Mouse (Mus musculus) neutrophil, adult 5-6 weeks (primary cell): ENCODE results near the gene Atad3a. TPM values are rescaled to one million over a fixed set of nuclear protein-coding genes. Genes with fewer than 3 reads are reported as not detected.

Experiments used
- ATAC-seq: fragments of 151-379, 151-347 bp; 2 replicates; pipeline ENCODE4 v1.8.0; 2017; ENCODE audit warnings: mild to moderate bottlenecking, moderate TSS enrichment; ENCODE audit not compliant: insufficient number of reproducible peaks, poor library complexity, low FRiP score, severe bottlenecking; ENCODE audit errors: extremely low read depth
- total RNA-seq: library from RNA; stranded (forward); fragments of 200-1000 nt; gene quantifications from 2 replicates; pipeline ENCODE4 v1.2.3, GENCODE M21; 2017

Atad3a gene
- total RNA-seq, 1 experiment from 2014 or later: 55.2 TPM

DNA sequence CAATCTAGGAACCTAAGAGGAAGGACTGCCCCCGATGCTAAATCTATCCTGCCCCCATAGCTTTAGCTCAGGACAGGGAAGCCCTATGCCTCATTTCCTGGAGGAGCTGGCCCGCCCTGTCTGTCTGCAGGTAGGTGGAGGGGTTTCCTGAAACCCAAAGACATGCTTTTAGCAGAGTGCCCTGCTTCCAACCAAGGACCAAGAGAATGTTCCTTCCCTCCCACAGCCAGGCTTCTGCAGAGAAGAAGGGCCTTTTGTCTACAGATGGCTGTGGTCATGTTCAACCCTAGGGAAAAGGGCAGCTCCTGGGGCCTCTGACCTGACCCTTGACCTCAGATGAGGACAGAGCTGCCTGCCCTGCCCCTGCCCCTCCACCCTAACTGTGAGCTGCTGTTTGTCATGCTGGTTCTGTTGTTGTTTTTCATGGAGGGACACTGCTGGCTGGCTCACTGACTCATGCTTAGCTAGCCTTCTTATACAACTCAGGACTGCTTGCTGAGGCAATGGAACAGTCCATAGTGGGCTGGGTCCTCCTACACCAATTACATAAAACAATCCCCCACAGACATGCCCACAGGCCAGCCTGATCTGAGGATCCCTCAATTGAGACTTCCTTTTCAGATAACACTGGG lies 15.9 kb upstream of the Atad3a start:
- ATAC-seq: no peak

DNA sequence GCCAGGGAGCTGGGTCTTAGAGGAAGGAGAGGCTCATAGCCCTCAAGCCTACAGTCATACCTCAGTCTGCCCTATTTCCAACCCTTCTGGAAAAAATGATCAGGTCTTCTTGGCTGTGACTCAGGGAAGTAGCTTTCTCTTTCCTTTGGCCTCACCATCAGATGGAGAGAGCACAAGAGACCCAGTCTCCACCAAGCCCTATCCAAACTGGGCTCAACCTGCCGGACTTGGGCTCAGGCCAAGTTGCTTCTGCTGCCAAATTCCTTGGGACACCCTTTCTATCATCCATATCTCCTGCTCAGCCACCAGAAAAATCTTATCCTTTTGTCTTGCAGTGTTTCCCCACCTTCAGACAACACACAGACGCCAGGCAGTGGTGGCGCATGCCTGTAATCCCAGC lies 15.0 kb upstream of the Atad3a start:
- no peak for ATAC-seq

DNA sequence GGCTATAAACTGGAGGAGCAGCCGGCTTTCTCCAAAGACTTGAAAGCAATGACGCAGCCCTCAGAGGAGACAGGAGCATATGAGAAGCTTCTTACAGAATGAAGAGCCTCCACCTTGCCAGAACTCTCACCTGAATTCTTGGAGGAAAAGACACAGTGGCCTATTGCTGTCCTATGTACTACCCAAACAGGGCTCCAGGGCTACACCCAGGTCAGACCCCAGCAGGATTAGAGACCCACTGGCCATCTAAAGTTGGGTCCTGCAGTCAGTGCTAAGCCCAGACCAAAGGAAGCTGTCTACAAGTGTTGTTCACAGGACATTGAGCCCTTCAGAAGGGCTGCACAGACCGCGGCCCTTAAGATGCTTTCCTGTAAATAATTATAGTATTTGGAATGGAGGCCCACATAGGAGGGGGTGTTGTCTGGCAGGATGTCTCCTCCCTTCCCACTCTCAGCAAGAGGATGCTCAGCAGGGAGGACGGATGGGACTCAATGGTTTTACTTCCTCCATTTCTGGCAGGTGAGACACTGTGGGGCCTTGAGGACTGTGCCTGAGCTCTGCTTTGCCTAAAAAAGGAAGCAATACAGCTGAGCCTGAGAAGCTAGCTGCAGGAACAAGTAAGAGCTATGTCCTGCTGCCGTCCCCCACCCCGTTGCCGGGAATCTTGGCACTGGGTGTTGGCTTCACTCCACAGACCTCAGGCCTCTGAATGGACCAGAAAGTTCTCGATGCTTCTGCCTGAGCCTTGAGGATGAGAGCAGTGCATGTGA lies 14.3 kb upstream of the Atad3a start:
- peak; percentile 33; the same call in 1 of the 2 replicates for ATAC-seq

DNA sequence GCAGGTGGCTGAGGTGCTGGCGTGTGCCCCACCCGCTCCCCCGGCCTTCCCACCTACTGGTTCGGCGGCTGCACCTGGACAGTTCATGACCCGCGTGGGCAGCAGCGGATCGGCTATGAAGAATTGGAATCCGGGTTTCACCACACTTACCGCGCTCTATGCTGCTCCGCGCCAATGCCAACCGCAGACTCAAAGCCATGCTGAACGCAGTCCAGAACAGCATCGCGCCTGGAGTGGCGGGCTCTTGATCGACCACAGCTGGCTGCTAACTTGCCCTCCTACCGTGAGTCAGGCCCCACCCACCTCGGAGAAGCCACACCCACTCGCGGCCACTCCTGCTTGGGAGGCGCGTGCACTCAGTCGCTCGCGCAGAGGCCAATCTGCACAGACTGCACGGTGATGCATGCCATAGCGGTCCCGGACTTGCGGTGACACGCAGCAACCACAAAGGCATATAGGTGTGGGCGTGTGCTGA lies 13.4 kb upstream of the Atad3a start, which contains the start of gene Vwa1:
Vwa1 (minus strand) TSS at position 419 of the 475 bp plus-strand sequence.
- ATAC-seq: peak; percentile 59; the same call in 1 of the 2 replicates

DNA sequence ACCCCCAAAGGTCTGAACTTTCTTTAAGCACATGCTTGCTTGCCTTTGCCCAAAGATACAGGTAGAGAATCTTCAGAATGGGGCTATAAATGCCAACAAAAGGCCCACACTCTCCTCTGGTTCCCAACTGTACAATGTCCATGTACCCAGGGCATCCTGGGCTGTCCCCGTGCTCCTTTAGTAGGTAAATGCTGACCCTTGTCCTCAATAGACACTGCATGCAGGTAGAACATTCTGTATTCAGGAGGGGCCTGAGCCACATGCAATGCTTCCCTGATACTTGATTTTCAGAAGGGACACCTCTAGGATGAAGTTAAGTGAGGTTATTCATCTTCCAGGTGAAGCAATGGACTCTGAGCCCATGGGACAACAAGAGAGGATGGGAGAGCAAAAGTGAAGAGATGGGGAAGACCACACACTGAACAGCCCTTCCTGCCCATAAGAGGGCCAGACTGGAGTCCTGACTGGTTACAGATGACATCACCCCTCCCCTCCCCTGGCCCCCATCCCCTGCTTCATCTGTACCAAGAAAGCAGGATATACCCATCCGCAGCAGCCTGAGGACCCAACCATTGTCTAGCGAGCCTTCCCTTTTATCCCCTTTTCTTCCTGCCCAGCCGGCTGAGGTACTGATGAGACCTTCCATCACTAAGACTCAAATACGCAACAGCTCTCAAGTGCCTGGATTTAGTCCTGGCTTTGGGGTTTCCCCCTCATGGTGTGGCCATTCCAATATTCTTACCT lies 12.6 kb upstream of the Atad3a start:
- no peak for ATAC-seq

DNA sequence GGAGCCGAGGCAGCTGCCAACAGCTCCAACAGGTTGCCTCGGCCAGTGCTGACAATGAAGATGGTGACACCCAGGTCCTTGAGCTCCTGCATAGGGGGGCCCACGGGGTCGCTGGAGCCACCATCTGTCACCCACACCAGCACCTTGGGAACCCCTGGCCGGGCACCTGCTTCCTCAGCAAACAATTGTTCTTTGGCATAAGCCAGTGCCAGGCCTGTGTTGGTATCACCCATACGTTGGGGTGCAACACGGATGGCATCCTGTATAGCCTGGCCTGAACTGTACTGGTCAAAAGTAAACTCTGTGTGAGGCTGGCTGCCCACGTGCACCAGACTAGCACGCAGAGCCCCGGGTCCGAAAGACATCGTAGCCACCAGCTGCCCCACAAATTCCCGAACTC lies 11.9 kb upstream of the Atad3a start:
- no peak for ATAC-seq

DNA sequence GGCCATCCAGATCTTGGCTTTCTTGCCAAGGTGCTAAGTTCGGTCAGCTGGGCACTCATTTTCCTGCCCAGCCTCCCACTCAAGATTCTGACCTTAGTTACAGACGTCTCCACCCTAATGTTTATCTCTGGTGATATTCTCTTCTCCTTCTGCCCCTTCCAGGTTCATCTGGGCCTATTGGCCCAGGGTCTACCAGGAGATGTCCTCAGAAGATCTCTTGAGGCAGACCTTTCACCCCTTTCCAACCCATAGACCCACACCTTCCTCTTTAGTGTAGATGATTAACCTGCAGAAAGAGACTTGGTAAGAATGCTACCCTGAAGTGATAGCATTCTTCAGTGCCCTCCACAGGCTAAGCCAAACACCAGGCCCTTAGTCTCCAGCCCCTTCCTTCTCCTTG lies 10.8 kb upstream of the Atad3a start:
- no peak for ATAC-seq

DNA sequence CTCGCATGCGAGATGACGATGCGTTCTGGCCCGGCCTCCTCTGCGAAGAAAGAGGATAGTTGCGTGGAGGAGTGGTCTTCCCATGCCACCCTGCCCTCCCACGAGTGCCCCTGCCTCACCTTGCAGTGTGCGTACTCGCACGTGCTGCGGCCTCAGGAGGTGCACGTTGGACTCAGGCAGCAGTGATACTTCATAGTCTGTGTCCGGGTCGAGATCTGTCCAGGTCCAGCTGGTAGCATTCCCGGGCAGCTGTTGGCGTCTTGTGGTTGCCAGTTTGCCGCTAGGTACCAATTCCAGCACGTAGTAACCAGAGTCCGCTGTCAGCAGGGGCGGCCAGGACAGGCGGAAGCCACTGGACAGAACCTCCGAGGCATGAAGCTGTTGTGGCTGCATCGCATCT lies 9.7 kb upstream of the Atad3a start:
- ATAC-seq: no peak

DNA sequence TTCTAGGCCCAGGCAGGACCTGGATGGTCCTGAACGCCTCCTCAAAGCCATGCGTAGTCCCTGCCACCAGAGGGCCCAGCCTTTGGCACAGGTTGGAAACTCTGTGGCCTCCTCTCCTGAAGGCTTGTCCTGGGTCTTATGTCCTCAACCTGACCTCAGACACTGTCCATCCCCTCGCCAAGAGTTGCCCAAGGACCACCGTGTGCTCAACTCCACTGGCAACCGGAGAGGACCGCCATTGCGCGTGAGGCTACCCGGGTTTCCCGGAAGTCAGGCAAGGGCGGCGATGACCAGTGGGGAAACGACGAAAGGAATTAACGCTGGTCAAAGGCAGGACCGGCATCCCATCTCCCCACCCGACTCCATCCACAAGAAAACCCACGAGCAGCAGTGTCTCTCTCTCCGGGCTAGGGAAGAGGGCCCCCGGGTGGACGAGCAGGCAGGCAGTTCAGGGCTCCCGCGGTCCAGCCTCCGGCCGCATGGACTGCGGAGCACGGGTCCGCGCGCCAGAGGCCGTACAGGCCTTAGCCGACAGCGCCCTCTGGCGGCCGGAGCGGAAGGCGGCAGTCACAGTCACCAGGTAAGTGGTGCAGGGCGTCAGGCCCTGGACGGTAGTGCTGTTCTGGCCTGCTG lies 9.1 kb upstream of the Atad3a start:
- peak; percentile 71 for ATAC-seq

DNA sequence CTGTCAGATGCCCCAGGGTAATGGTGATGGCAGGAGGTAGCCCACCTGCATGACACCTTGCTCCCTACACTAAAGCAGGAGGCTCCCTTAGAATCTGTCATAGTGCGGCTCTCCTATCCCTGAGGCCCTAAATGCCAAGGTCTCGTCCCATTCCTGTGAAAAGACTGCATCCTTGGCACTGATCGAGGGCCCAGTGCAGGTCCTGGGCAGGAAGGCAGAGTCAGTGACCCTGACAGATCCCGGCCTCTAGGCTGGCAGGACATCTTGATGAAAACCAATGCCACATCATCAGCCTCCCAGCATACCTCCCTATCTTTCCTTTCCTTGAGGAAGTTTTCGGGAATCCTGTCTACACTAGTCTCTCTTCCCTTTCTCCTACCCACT lies 8.6 kb upstream of the Atad3a start:
- no peak for ATAC-seq

DNA sequence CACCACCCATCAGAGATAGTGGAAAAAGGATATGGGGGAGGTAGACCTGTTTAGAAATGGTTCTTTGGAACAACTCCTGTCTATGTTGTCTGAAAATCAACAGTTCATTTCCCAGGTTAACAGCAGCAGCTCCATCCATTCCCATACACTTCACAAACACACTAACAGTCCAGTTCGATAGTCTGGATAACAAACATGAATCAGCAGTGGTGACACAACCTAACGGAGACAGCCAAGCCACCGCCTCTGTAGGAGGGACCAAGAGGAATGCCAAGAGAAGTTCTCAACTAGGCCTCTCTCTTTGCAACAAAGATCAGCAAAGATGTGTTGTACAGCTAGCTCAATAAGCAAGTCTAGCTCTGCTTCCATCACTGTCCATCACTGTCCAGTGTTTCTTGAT lies 1.5 kb upstream of the Atad3a start:
- ATAC-seq: no peak

DNA sequence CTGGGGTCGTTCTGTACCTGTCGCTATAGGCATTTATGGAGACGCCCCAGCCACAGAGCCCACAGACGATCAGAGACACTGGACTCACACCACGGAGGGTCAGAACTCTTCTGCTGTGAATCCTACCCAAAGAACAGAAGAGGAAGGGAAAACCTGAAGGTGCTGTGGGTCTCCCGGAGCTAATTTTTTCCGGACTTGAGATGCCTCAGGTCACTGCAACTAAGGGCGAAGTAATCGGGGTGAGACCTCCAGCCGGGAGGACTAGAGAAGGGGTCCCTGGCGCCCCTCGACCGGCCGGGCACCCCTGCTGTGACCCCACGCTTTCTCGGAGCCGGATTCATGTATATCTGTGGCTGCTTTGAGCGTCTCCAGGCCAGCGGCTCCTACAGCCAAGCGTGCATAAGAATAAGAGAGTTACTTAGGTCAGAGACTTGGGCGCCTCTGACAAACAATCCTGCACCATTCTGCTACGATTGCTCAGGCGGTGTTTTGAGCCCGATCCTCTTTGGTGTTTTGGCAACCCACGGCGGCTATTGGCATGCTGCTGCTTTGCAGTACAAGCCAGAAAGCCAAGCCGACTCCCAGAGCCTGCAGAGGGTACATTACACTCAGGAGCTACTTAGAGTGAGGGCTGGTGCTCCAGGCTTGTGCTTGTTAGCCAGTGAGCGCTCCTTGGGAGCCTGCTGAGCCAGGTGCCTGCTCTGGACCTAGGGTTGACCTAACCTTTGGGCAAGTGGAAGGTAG lies 635 bp upstream of the Atad3a start:
- no peak for ATAC-seq

DNA sequence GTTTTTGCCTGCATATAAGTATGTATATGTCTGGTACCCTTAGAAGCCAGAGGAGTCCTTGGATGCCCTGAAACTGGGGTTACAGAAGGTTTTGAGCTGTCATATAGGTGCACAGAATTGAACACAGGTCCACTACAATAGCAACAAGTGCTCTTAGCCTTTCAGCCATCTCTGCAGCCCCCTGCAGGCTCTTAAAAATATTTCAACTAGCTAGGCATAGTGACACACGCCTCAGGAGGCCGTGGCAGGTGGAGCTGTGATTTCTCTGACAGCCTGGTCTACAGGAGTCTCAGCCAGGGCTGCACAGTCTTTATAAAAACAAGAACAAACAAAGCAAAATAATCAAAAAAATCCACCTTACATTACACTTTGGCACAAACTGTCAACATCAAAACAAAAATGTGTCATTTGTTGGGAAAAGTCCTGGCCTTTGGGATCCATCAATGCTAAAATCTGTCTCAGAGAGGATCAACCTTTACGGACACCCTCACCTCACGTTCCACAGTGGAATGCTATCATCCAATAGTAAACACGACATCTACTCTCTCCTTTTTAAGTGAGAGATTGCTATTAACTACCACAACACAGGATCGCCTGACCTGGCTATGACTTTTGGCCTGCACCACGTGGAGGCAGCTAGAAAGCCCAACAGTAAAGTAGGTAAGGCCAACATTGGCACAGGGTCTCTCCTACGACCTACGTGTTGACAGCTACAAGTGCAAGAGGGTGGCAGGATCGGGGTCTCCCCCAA lies 856 bp downstream of the Atad3a start:
- ATAC-seq: 0 out of 2 replicates have a peak, but pooled peaks have one; percentile 25

DNA sequence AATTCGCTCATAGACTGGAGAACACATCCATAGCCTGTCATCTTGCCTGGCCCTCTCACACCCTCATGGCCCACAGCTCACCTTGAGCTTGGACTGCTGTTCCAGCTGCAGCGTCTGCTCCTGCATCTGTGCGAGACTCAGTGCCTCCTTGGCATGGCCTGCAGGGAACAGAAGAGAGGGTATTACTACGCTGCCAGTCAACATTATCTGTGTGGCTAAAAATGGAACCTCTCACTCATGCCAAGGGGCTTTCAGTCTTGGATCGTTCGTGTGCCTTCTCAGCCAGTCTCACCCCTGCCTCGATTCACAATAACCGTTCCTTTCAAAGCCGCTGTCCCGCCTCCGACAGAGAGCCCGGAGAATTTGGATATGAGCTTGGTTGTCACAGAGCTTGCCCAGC lies 3.9 kb downstream of the Atad3a start:
- ATAC-seq: no peak

DNA sequence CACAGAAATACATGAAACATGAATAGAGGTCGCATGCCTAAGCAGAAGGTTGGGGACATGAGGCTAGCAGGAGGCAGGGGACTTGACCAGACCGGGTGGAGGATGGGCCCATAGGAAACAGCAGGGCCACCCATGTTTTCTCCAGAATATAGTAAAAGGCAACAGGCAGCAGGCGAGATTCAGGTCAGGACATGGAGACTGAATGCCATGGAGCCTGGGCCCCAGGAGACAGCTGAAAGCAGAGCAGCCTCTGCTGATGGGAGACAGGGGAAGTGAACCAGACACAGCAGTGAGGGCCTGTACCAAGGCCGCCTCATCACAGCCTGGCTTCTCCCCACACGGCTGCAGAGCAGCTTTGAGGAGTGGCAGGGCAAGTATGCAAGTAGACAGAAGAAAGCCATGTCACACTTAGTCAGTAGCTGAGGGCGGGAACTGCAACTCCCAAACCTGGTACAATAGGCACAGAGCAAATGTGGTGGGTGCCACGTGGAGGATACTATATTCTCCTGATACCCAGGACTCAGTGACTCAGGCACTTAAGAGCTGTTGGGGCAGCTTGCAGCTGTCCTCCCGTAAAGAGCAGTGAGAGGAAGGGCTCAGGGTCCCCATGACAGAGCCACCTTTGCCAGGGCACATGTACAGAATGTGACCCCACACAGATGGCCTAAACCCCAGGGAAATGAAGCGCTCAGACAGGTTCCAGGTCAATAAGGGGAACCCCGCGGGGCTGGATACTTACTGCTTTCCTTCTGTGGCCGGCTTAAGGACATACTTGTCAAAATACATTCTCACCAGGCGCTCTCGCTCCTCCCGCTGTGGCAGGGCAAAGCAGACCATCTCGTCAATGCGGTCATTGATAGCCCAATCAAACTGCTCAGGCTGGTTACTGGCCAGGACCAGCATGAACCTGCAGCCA lies 14.1 kb downstream of the Atad3a start:
- ATAC-seq: no peak

DNA sequence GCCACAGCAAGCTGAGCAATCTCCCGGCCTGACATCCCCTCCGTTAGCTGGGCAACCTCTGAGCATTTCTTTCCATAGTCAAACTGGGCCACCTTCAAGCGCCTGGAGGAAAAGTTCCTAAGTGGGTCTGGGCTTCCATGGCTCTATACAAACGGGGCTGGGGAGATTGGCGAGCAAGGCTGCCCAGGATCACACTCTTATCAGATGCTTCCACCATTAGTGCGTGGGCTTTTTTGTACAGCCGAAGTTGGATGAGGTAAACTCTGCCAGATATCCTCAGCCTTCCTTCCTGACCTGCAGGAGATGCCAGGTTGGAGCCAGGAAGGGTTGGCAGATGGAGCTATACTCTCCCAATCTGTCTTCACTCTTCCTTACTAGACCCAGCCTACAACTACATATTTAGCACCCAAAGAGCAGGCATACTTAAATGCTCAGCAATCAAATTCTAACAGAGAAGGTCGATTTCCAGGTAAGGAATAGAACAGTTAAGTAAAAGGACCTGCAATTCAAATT lies 14.8 kb downstream of the Atad3a start:
- no peak for ATAC-seq

DNA sequence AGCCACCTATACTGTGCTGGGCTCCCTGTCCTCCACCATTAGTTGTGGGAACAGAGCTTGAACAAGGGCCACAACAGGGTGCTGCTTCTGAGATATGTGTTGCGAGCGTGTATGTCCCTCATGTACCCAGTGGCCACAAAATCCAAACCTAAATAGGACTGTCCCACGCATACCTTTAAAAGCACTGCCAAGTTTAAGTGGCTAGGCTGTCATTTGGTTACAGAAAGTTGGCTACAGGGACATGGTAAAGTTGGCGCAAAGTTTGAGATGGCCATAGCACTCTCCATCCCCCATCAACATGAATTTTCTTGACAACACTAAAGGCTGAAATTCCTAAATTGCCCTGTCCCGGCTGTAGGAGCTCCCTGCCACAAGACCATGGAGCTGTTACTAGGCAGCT lies 15.8 kb downstream of the Atad3a start:
- no peak for ATAC-seq
